Mouse (Mus musculus): ENCODE measurements at regions not wholly inside any gene's neighbourhood (a gene's known extent, or its start where the extent isn't known, plus 50 kb on each side); places are given as distances from the start of the nearest gene placed in this dataset.

GRCm38 (mm10) chr12:109398951-109399350 is 53.7 kb upstream of the Dlk1 start:
- Histone ChIP-seq H3K9ac (ENCODE audit: insufficient read depth, low read depth, low read length, poor library complexity, severe bottlenecking) (no peak overlapping the region), H3K27ac (ENCODE audit: insufficient read depth, low read depth, low read length, poor library complexity, severe bottlenecking) (no peak overlapping the region), H3K4me3 (ENCODE audit: insufficient read depth in 1 of 2, low read depth in 1 of 2, low read length in 2 of 2, poor library complexity in 1 of 2, severe bottlenecking in 1 of 2) (no peak overlapping the region), H3K9me3 (ENCODE audit: control insufficient read depth, insufficient read depth, low read depth, low read length) (no peaks in the 10 kb centered on the region), H3K4me1 (ENCODE audit: control insufficient read depth in 2 of 2, insufficient read depth in 2 of 2, low read length in 2 of 2, poor library complexity in 1 of 2) (no peaks in the 10 kb centered on the region), H3K36me3 (ENCODE audit: control insufficient read depth, insufficient read depth, low read length, poor library complexity, severe bottlenecking) (no peaks in the 10 kb centered on the region)
- DNase-seq (ENCODE audit: low read depth, low spot score) = no peak
- TF ChIP-seq MAFK (IDR thresholded peaks at IDR 0.05; ENCODE audit: insufficient read depth, low read depth, low read length) (no peak), CHD2 (IDR thresholded peaks at IDR 0.05; ENCODE audit: low read depth, low read length) (no peak), ZC3H11A (IDR thresholded peaks at IDR 0.05; ENCODE audit: borderline replicate concordance, low read depth, low read length) (no peak), HCFC1 (IDR thresholded peaks at IDR 0.05; ENCODE audit: borderline replicate concordance, insufficient read depth, low read length) (no peak), ZNF384 (IDR thresholded peaks at IDR 0.05; ENCODE audit: low read depth, low read length) (no peak)
- in situ Hi-C loops (cut with MboI; ENCODE audit: low sequenced_read_pairs in 2 of 2, unreplicated experiment in 2 of 2) = no loop called here

- no peak for DNase-seq (ENCODE audit: low read depth, low spot score)
- Histone ChIP-seq H3K36me3 (ENCODE audit: control insufficient read depth, insufficient read depth, low read length, poor library complexity, severe bottlenecking) (no peaks in the 10 kb centered on the region), H3K4me3 (ENCODE audit: insufficient read depth in 1 of 2, low read depth in 1 of 2, low read length in 2 of 2, poor library complexity in 1 of 2, severe bottlenecking in 1 of 2) (no peak overlapping the region), H3K27ac (ENCODE audit: insufficient read depth, low read depth, low read length, poor library complexity, severe bottlenecking) (no peak overlapping the region), H3K9ac (ENCODE audit: insufficient read depth, low read depth, low read length, poor library complexity, severe bottlenecking) (no peak overlapping the region), H3K9me3 (ENCODE audit: control insufficient read depth, insufficient read depth, low read depth, low read length) (no peaks in the 10 kb centered on the region), H3K4me1 (ENCODE audit: control insufficient read depth in 2 of 2, insufficient read depth in 2 of 2, low read length in 2 of 2, poor library complexity in 1 of 2) (no peaks in the 10 kb centered on the region)
- TF ChIP-seq ZC3H11A (IDR thresholded peaks at IDR 0.05; ENCODE audit: borderline replicate concordance, low read depth, low read length) (no peak), HCFC1 (IDR thresholded peaks at IDR 0.05; ENCODE audit: borderline replicate concordance, insufficient read depth, low read length) (no peak), CHD2 (IDR thresholded peaks at IDR 0.05; ENCODE audit: low read depth, low read length) (no peak), MAFK (IDR thresholded peaks at IDR 0.05; ENCODE audit: insufficient read depth, low read depth, low read length) (no peak), ZNF384 (IDR thresholded peaks at IDR 0.05; ENCODE audit: low read depth, low read length) (no peak)
- in situ Hi-C loops (cut with MboI; ENCODE audit: low sequenced_read_pairs in 2 of 2, unreplicated experiment in 2 of 2) = no loop called here
Observed at GRCm38 (mm10) chr12:109399591-109399990, 53.0 kb upstream of the Dlk1 start.

- no peaks in the 10 kb centered on the region for H3K36me3 ChIP-seq (ENCODE audit: control insufficient read depth, insufficient read depth, low read length, poor library complexity, severe bottlenecking)
- in situ Hi-C loops (cut with MboI; ENCODE audit: low sequenced_read_pairs in 2 of 2, unreplicated experiment in 2 of 2) = no loop called here
- no peaks in the 10 kb centered on the region for H3K9me3 ChIP-seq (ENCODE audit: control insufficient read depth, insufficient read depth, low read depth, low read length)
- H3K9ac ChIP-seq (ENCODE audit: insufficient read depth, low read depth, low read length, poor library complexity, severe bottlenecking) = no peak overlapping the region
- DNase-seq (ENCODE audit: low read depth, low spot score) = no peak
- TF ChIP-seq CHD2 (IDR thresholded peaks at IDR 0.05; ENCODE audit: low read depth, low read length) (no peak), ZNF384 (IDR thresholded peaks at IDR 0.05; ENCODE audit: low read depth, low read length) (no peak), MAFK (IDR thresholded peaks at IDR 0.05; ENCODE audit: insufficient read depth, low read depth, low read length) (no peak), HCFC1 (IDR thresholded peaks at IDR 0.05; ENCODE audit: borderline replicate concordance, insufficient read depth, low read length) (no peak), ZC3H11A (IDR thresholded peaks at IDR 0.05; ENCODE audit: borderline replicate concordance, low read depth, low read length) (no peak)
- no peak overlapping the region for H3K4me3 ChIP-seq (ENCODE audit: insufficient read depth in 1 of 2, low read depth in 1 of 2, low read length in 2 of 2, poor library complexity in 1 of 2, severe bottlenecking in 1 of 2)
- no peak overlapping the region for H3K27ac ChIP-seq (ENCODE audit: insufficient read depth, low read depth, low read length, poor library complexity, severe bottlenecking)
- no peaks in the 10 kb centered on the region for H3K4me1 ChIP-seq (ENCODE audit: control insufficient read depth in 2 of 2, insufficient read depth in 2 of 2, low read length in 2 of 2, poor library complexity in 1 of 2)
Observed at GRCm38 (mm10) chr12:109400041-109400440, 52.6 kb upstream of the Dlk1 start.

GRCm38 (mm10) chr12:109400936-109401586 is 51.6 kb upstream of the Dlk1 start:
- in situ Hi-C loops (cut with MboI; ENCODE audit: low sequenced_read_pairs in 2 of 2, unreplicated experiment in 2 of 2) = no loop called here
- H3K4me3 ChIP-seq (ENCODE audit: insufficient read depth in 1 of 2, low read depth in 1 of 2, low read length in 2 of 2, poor library complexity in 1 of 2, severe bottlenecking in 1 of 2) = no peak overlapping the region
- no peak overlapping the region for H3K9ac ChIP-seq (ENCODE audit: insufficient read depth, low read depth, low read length, poor library complexity, severe bottlenecking)
- H3K9me3 ChIP-seq (ENCODE audit: control insufficient read depth, insufficient read depth, low read depth, low read length) = no peaks in the 10 kb centered on the region
- no peak overlapping the region for H3K27ac ChIP-seq (ENCODE audit: insufficient read depth, low read depth, low read length, poor library complexity, severe bottlenecking)
- TF ChIP-seq MAFK (IDR thresholded peaks at IDR 0.05; ENCODE audit: insufficient read depth, low read depth, low read length) (no peak), HCFC1 (IDR thresholded peaks at IDR 0.05; ENCODE audit: borderline replicate concordance, insufficient read depth, low read length) (no peak), ZNF384 (IDR thresholded peaks at IDR 0.05; ENCODE audit: low read depth, low read length) (no peak), CHD2 (IDR thresholded peaks at IDR 0.05; ENCODE audit: low read depth, low read length) (no peak), ZC3H11A (IDR thresholded peaks at IDR 0.05; ENCODE audit: borderline replicate concordance, low read depth, low read length) (no peak)
- no peak for DNase-seq (ENCODE audit: low read depth, low spot score)
- peaks cover 0 to 4% of the 10 kb centered on the region in 2 experiments; a peak in 2 of 4 replicates for H3K4me1 ChIP-seq (ENCODE audit: control insufficient read depth in 2 of 2, insufficient read depth in 2 of 2, low read length in 2 of 2, poor library complexity in 1 of 2)
- no peaks in the 10 kb centered on the region for H3K36me3 ChIP-seq (ENCODE audit: control insufficient read depth, insufficient read depth, low read length, poor library complexity, severe bottlenecking)

Measured in ES-E14 (cell line).